26 mouse cellular contexts compared by ENCODE assay signal in the genomic region with DNA sequence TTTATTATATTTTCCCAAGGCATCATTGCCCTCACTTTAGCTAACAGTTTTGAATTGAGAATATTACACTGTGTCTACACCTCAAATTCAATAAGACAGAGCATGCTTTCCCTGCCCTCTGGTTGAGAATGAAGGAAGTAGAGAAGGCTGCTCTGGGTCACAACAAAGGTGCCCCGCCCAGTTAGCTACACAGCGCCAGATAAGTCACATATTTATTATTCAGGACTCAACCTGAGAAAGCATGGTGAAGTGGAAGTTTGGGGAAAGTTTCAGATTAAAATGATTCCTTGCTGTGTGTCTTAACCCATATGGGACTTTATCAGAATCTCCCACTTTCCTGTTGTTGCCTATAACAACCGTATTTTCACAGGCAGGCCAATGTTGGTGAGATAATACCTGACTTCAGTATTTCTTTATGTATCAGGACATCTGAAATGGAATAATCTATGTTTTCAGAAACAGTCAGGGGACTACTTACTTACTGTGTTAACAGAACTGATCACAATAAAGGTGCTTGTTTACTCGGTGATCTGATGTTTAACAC.
A peak's percentile ranks its signal among the peaks of the same experiment; 100 is the strongest.
DNase-seq lines count a peak whose midpoint lies in the region; ATAC-seq and TF ChIP-seq lines count a peak whose summit lies in the region.
"Had no signal": no experiment of that assay in that cellular context is flagged by ENCODE, and none has a peak within 500 bp of the region (broad histone marks: within the 10 kb centered on the region; RNA-seq: fewer than 3 reads in every experiment).

No protein-coding gene starts in this region.

- peak; percentile 75 for DNase-seq in MEL (ENCODE audit: low read depth, low spot score)
- peak; percentile 19 for DNase-seq in stomach, postnatal 0 days (ENCODE audit: low spot score)
- DNase-seq in thymus, postnatal 25 days: no peak
- DNase-seq: adrenal gland, adult 8-10 months; adrenal gland, postnatal 14 days; adrenal gland, postnatal 36 days; B cell, adult 2 months; cerebellum, adult 11-12 months; cerebellum, adult 2 months; cerebellum, adult 9-10 months; cerebellum, postnatal 10 days; cerebellum, postnatal 25 days; embryo, embryonic 11 days had no signal

- no peak for TF ChIP-seq RAD21 in MEL (IDR thresholded peaks at IDR 0.05; ENCODE audit: low read depth, low read length)

- no peaks in the 10 kb centered on the region for H3K79me2 ChIP-seq in MEL (ENCODE audit: control insufficient read depth, insufficient read depth, low read length, poor library complexity)

- no peak overlapping the region for H3K4me2 ChIP-seq in stomach, postnatal 0 days (replicated peaks; ENCODE audit: low read depth)
- H3K4me2 ChIP-seq in intestine, embryonic 15.5 days (replicated peaks): no peak overlapping the region
- H3K4me2 ChIP-seq: embryonic facial prominence, embryonic 13.5 days; embryonic facial prominence, embryonic 15.5 days; forebrain, embryonic 12.5 days had no signal

- no peaks in the 10 kb centered on the region for H3K27me3 ChIP-seq in MEL (ENCODE audit: control insufficient read depth in 1 of 2, insufficient read depth in 2 of 2, low read length in 2 of 2)
- H3K27me3 ChIP-seq in stomach, postnatal 0 days (ENCODE audit: control insufficient read depth, insufficient read depth, low read length): no peaks in the 10 kb centered on the region
- H3K27me3 ChIP-seq in intestine, embryonic 15.5 days (replicated peaks): no peaks in the 10 kb centered on the region
- H3K27me3 ChIP-seq: CH12.LX; embryonic facial prominence, embryonic 13.5 days; embryonic facial prominence, embryonic 15.5 days; forebrain, embryonic 12.5 days had no signal

- peak; percentile 43 for ATAC-seq in megakaryocyte progenitor cell, adult 5-6 weeks (replicated peaks; ENCODE audit: poor library complexity)
- no peak; the same call in 1 of the 2 replicates for ATAC-seq in stomach, postnatal 0 days (ENCODE audit: low FRiP score, low TSS enrichment)
- ATAC-seq in intestine, embryonic 15.5 days: no peak
- ATAC-seq: activated CD4-positive, CD25-positive, alpha-beta regulatory T cell, adult 4 months; CD4-positive, CD25-positive, alpha-beta regulatory T cell, adult 4 months; forebrain, embryonic 14.5 days; forebrain, embryonic 16.5 days had no signal

- no peaks in the 10 kb centered on the region for H3K9me3 ChIP-seq in MEL (replicated peaks; ENCODE audit: insufficient read depth, low read length)
- H3K9me3 ChIP-seq in stomach, postnatal 0 days (ENCODE audit: control insufficient read depth, low read length): no peaks in the 10 kb centered on the region
- H3K9me3 ChIP-seq in intestine, embryonic 15.5 days: no peaks in the 10 kb centered on the region
- H3K9me3 ChIP-seq: embryonic facial prominence, embryonic 13.5 days; embryonic facial prominence, embryonic 15.5 days; forebrain, embryonic 10.5 days; forebrain, embryonic 12.5 days; G1E had no signal

- peak overlapping the region in 1 of 2 experiments; percentile 21; a peak in 1 of 4 replicates for H3K4me3 ChIP-seq in MEL (ENCODE audit: control insufficient read depth in 1 of 2, insufficient read depth in 1 of 2, low read depth in 2 of 2, low read length in 2 of 2)
- no peak overlapping the region for H3K4me3 ChIP-seq in stomach, postnatal 0 days (ENCODE audit: low read depth, low read length)
- no peak overlapping the region for H3K4me3 ChIP-seq in intestine, embryonic 15.5 days (replicated peaks)
- H3K4me3 ChIP-seq: embryonic facial prominence, embryonic 13.5 days; embryonic facial prominence, embryonic 15.5 days; erythroblast, embryonic 14.5 days; forebrain, embryonic 10.5 days; forebrain, embryonic 12.5 days had no signal

- TF ChIP-seq CTCF in MEL (IDR thresholded peaks at IDR 0.05 in 2 of 3, conservative IDR thresholded peaks at IDR 0.05 in 1 of 3; ENCODE audit: control insufficient read depth in 1 of 3, insufficient read depth in 1 of 3, low read depth in 2 of 3, low read length in 3 of 3, poor library complexity in 1 of 3, severe bottlenecking in 1 of 3): no peak
- TF ChIP-seq CTCF in stomach, postnatal 0 days (IDR thresholded peaks at IDR 0.05; ENCODE audit: low read depth): no peak

- 58% methylated on average over 4 of the region's 4 CpGs for WGBS in stomach, postnatal 0 days
- 75% methylated on average over 4 of the region's 4 CpGs for WGBS in intestine, embryonic 15.5 days

- peak; percentile 66 to 67 for TF ChIP-seq EP300 in MEL (IDR thresholded peaks at IDR 0.05; ENCODE audit: low read depth in 1 of 2, low read length in 2 of 2)
- TF ChIP-seq EP300 in stomach, postnatal 0 days (optimal IDR thresholded peaks at IDR 0.05): no peak

- H3K27ac ChIP-seq in MEL (ENCODE audit: control insufficient read depth, low read depth, low read length): no peak overlapping the region; the same call in 1 of the 2 replicates
- no peak overlapping the region for H3K27ac ChIP-seq in stomach, postnatal 0 days (replicated peaks)
- H3K27ac ChIP-seq in intestine, embryonic 15.5 days: no peak overlapping the region
- H3K27ac ChIP-seq: embryonic facial prominence, embryonic 13.5 days; embryonic facial prominence, embryonic 15.5 days; forebrain, embryonic 10.5 days; forebrain, embryonic 12.5 days had no signal

- no peak for TF ChIP-seq POLR2A in MEL (IDR thresholded peaks at IDR 0.05; ENCODE audit: control insufficient read depth in 1 of 2, insufficient read depth in 1 of 2, low read depth in 1 of 2, low read length in 2 of 2, poor library complexity in 1 of 2)

- no peak overlapping the region for H3K9ac ChIP-seq in MEL (ENCODE audit: control insufficient read depth, low read depth, low read length, poor library complexity, severe bottlenecking)
- H3K9ac ChIP-seq in stomach, postnatal 0 days (ENCODE audit: low read length): no peak overlapping the region
- no peak overlapping the region for H3K9ac ChIP-seq in intestine, embryonic 15.5 days
- H3K9ac ChIP-seq: embryonic facial prominence, embryonic 13.5 days; embryonic facial prominence, embryonic 15.5 days; forebrain, embryonic 12.5 days had no signal

- H3K36me3 ChIP-seq in MEL (ENCODE audit: control insufficient read depth in 1 of 2, insufficient read depth in 2 of 2, low read length in 2 of 2): peaks cover 0 to 30% of the 10 kb centered on the region in 2 experiments; a peak in 2 of 4 replicates
- H3K36me3 ChIP-seq in stomach, postnatal 0 days (ENCODE audit: control insufficient read depth, insufficient read depth, low read length): no peaks in the 10 kb centered on the region
- no peaks in the 10 kb centered on the region for H3K36me3 ChIP-seq in intestine, embryonic 15.5 days
- H3K36me3 ChIP-seq: embryonic facial prominence, embryonic 13.5 days; embryonic facial prominence, embryonic 15.5 days; forebrain, embryonic 10.5 days; forebrain, embryonic 12.5 days; G1E had no signal

- H3K4me1 ChIP-seq in MEL (ENCODE audit: control insufficient read depth in 1 of 2, insufficient read depth in 2 of 2, low read length in 2 of 2): peaks cover 20 to 31% of the 10 kb centered on the region in 2 experiments
- no peaks in the 10 kb centered on the region for H3K4me1 ChIP-seq in stomach, postnatal 0 days (replicated peaks; ENCODE audit: control insufficient read depth, insufficient read depth)
- no peaks in the 10 kb centered on the region for H3K4me1 ChIP-seq in intestine, embryonic 15.5 days (replicated peaks)
- H3K4me1 ChIP-seq: embryonic facial prominence, embryonic 13.5 days; embryonic facial prominence, embryonic 15.5 days; forebrain, embryonic 10.5 days; forebrain, embryonic 12.5 days had no signal

TF ChIP-seq in MEL, 35 proteins besides CTCF, POLR2A, EP300 and RAD21 (continues in another document):
- TF ChIP-seq ELF1 (IDR thresholded peaks at IDR 0.05; ENCODE audit: low read depth, low read length) (0 out of 2 replicates have a peak, but pooled peaks have one; percentile 41), MXI1 (IDR thresholded peaks at IDR 0.05; ENCODE audit: low read depth, low read length) (no peak), POLR2AphosphoS5 (IDR thresholded peaks at IDR 0.05; ENCODE audit: borderline replicate concordance, low read depth, low read length) (no peak), POLR2AphosphoS2 (IDR thresholded peaks at IDR 0.05; ENCODE audit: low read length) (no peak), SIN3A (IDR thresholded peaks at IDR 0.05; ENCODE audit: low read length) (peak; percentile 63), TAL1 (IDR thresholded peaks at IDR 0.05; ENCODE audit: low read length) (no peak), RCOR1 (IDR thresholded peaks at IDR 0.05; ENCODE audit: low read depth, low read length) (no peak; the same call in 1 of the 2 replicates), SMC3 (IDR thresholded peaks at IDR 0.05; ENCODE audit: low read depth, low read length) (no peak), MYC (IDR thresholded peaks at IDR 0.05; ENCODE audit: low read depth, low read length) (peak; percentile 37; the same call in 1 of the 2 replicates), HCFC1 (IDR thresholded peaks at IDR 0.05; ENCODE audit: low read depth, low read length) (0 out of 2 replicates have a peak, but pooled peaks have one; percentile 24), NELFE (IDR thresholded peaks at IDR 0.05; ENCODE audit: low read depth, low read length) (no peak), MAX (IDR thresholded peaks at IDR 0.05; ENCODE audit: low read length) (no peak), GABPA (IDR thresholded peaks at IDR 0.05; ENCODE audit: low read depth, low read length) (no peak), MEF2A (IDR thresholded peaks at IDR 0.05; ENCODE audit: extremely low read depth, insufficient replicate concordance, low read depth, low read length, poor library complexity, severe bottlenecking) (no peak), E2F4 (IDR thresholded peaks at IDR 0.05; ENCODE audit: borderline replicate concordance, low read depth, low read length) (no peak), GATA1 (IDR thresholded peaks at IDR 0.05; ENCODE audit: low read depth, low read length) (peak; percentile 41; the same call in 1 of the 2 replicates), USF1 (IDR thresholded peaks at IDR 0.05; ENCODE audit: low read depth, low read length) (no peak), ZMIZ1 (IDR thresholded peaks at IDR 0.05; ENCODE audit: low read depth, low read length) (no peak), ZC3H11A (IDR thresholded peaks at IDR 0.05; ENCODE audit: low read depth, low read length) (no peak), KAT2A (conservative IDR thresholded peaks at IDR 0.05; ENCODE audit: low read depth, low read length) (no peak), MAZ (IDR thresholded peaks at IDR 0.05; ENCODE audit: low read depth, low read length) (0 out of 2 replicates have a peak, but pooled peaks have one; percentile 39), MAFK (IDR thresholded peaks at IDR 0.05; ENCODE audit: borderline replicate concordance, low read depth, low read length) (no peak), ETS1 (IDR thresholded peaks at IDR 0.05; ENCODE audit: low read depth, low read length) (peak; percentile 64), CHD2 (IDR thresholded peaks at IDR 0.05; ENCODE audit: low read length) (no peak), TCF12 (IDR thresholded peaks at IDR 0.05; ENCODE audit: low read depth, low read length) (peak; percentile 41; the same call in 1 of the 2 replicates), TBP (IDR thresholded peaks at IDR 0.05; ENCODE audit: low read depth, low read length) (0 out of 2 replicates have a peak, but pooled peaks have one; percentile 38)
